In the genomic region with DNA sequence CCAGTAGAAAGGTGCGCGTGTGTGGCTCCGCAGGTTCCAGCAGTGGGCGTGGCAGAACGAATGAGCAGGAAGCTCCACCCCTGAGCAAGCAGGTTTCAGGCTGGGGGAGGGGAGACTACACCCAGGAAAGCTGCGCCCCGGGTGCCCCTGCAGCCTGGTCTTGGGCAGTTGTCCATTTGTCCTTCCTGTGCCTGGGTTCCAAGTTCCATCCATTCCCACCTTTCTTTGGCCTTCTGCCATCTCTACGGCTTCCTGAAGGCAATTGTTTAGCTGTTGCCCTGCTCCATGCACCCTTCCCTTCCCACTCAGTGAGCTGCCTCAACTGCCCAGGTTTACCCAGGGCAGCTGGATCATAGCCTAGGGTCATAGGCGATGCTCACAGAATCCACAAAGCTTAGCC, we compare ENCODE assay signal across 20 mouse cellular contexts.
"Had no signal": no experiment of that assay in that cellular context is flagged by ENCODE, and none has a peak within 500 bp of the region (broad histone marks: within the 10 kb centered on the region; RNA-seq: fewer than 3 reads in every experiment).

No protein-coding gene starts in this region.

- H3K4me2 ChIP-seq: liver, embryonic 11.5 days; liver, embryonic 13.5 days; liver, embryonic 15.5 days; lung, embryonic 15.5 days; midbrain, embryonic 12.5 days; neural tube, embryonic 12.5 days; stomach, embryonic 15.5 days had no signal

- H3K27me3 ChIP-seq: liver, embryonic 13.5 days; liver, embryonic 15.5 days; lung, embryonic 15.5 days; midbrain, embryonic 12.5 days; neural tube, embryonic 12.5 days; stomach, embryonic 15.5 days had no signal

- H3K27ac ChIP-seq: liver, embryonic 13.5 days; liver, embryonic 15.5 days; lung, embryonic 15.5 days; macrophage; midbrain, embryonic 12.5 days; neural tube, embryonic 12.5 days; stomach, embryonic 15.5 days had no signal

- ATAC-seq: liver, postnatal 0 days; lung, postnatal 0 days; midbrain, embryonic 16.5 days had no signal

- H3K9ac ChIP-seq: liver, embryonic 13.5 days; liver, embryonic 15.5 days; liver, postnatal 0 days; lung, embryonic 15.5 days; midbrain, embryonic 12.5 days; neural tube, embryonic 12.5 days; stomach, embryonic 15.5 days had no signal

- H3K4me3 ChIP-seq: liver, embryonic 13.5 days; liver, embryonic 15.5 days; lung, embryonic 15.5 days; megakaryocyte, embryonic 14.5 days; midbrain, embryonic 12.5 days; neural tube, embryonic 12.5 days; stomach, embryonic 15.5 days had no signal

- H3K9me3 ChIP-seq: liver, embryonic 13.5 days; liver, embryonic 15.5 days; lung, embryonic 15.5 days; midbrain, embryonic 12.5 days; neural tube, embryonic 12.5 days; stomach, embryonic 15.5 days had no signal

- H3K36me3 ChIP-seq: liver, embryonic 13.5 days; liver, embryonic 15.5 days; lung, embryonic 15.5 days; midbrain, embryonic 12.5 days; neural tube, embryonic 12.5 days; stomach, embryonic 15.5 days had no signal

- DNase-seq: liver, embryonic 13.5 days; liver, postnatal 0 days; lung, adult 2 months; lung, postnatal 14 days; lung, postnatal 36 days; midbrain, embryonic 14.5 days; right cerebral cortex, postnatal 14 days; thymus, adult 18-20 months; thymus, postnatal 14 days; thymus, postnatal 36 days had no signal

- H3K4me1 ChIP-seq: liver, embryonic 13.5 days; liver, embryonic 15.5 days; lung, embryonic 15.5 days; megakaryocyte, embryonic 14.5 days; neural tube, embryonic 12.5 days; stomach, embryonic 15.5 days had no signal
